Mouse (Mus musculus) lung, embryonic 16.5 days (tissue): ENCODE measurements around the gene Mief1. TPM values are rescaled to one million over a fixed set of nuclear protein-coding genes. Genes with fewer than 3 reads are reported as not detected.
A peak's percentile ranks its signal among the peaks of the same experiment; 100 is the strongest.

Experiments used
- ATAC-seq: fragments of 200-750 bp; cut with Nextera tagmentation; 2 replicates; pipeline ENCODE4 v1.8.0; 2017; ENCODE audit warnings: low read depth, mild to moderate bottlenecking, moderate library complexity
- H3K27ac ChIP-seq: fragments of 300-500 bp; sonication (generic); 2 replicates; pipeline ENCODE4 v1.5.1; 2014; ENCODE audit warnings: mild to moderate bottlenecking, control low read depth, low read length
- H3K27me3 ChIP-seq: fragments of 300-500 bp; sonication (generic); 2 replicates; pipeline ENCODE4 v1.6.1; 2014; ENCODE audit warnings: low read depth, low read length, mixed read lengths; ENCODE audit not compliant: control insufficient read depth, insufficient read depth
- H3K36me3 ChIP-seq: fragments of 300-500 bp; sonication (generic); 2 replicates; pipeline ENCODE4 v1.6.1; 2014; ENCODE audit warnings: low read length; ENCODE audit not compliant: control insufficient read depth, insufficient read depth
- H3K4me1 ChIP-seq: fragments of 300-500 bp; sonication (generic); replicated peaks from 2 replicates; pipeline ENCODE4 v1.6.1; 2014; ENCODE audit warnings: low read length, mixed read lengths; ENCODE audit not compliant: control insufficient read depth, insufficient read depth
- H3K4me2 ChIP-seq: fragments of 300-500 bp; sonication (generic); 2 replicates; pipeline ENCODE4 v1.6.1; 2014; ENCODE audit warnings: low read depth, low read length, control low read depth
- H3K4me3 ChIP-seq: fragments of 300-500 bp; sonication (generic); 2 replicates; pipeline ENCODE4 v1.5.1; 2014; ENCODE audit warnings: mild to moderate bottlenecking, low read length, control low read depth
- H3K9ac ChIP-seq: fragments of 300-500 bp; sonication (generic); 2 replicates; pipeline ENCODE4 v1.6.1; 2014; ENCODE audit warnings: low read length, control low read depth
- H3K9me3 ChIP-seq: fragments of 300-500 bp; sonication (generic); 2 replicates; pipeline ENCODE4 v1.6.1; 2016; ENCODE audit warnings: low read length; ENCODE audit not compliant: control insufficient read depth
- WGBS: fragments of 180-500 bp; shearing (Covaris S2); extraction: QIAGEN DNeasy Blood & Tissue Kit; methylation state at CpG from one replicate; pipeline ENCODE4 v1.1.7; 2014; 5-methylcytosine and 5-hydroxymethylcytosine counted together
- polyA plus RNA-seq: library from polyadenylated mRNA; unstranded; fragments of >200 nt; fragmentation: Nextera tagmentation; extraction: Ambion mirVana; gene quantifications from 2 replicates; pipeline ENCODE4 v1.2.1, GENCODE M21; 2015

Gene Mief1
- polyA plus RNA-seq, result 26.7 and 28.4 TPM in 2 replicates

DNA sequence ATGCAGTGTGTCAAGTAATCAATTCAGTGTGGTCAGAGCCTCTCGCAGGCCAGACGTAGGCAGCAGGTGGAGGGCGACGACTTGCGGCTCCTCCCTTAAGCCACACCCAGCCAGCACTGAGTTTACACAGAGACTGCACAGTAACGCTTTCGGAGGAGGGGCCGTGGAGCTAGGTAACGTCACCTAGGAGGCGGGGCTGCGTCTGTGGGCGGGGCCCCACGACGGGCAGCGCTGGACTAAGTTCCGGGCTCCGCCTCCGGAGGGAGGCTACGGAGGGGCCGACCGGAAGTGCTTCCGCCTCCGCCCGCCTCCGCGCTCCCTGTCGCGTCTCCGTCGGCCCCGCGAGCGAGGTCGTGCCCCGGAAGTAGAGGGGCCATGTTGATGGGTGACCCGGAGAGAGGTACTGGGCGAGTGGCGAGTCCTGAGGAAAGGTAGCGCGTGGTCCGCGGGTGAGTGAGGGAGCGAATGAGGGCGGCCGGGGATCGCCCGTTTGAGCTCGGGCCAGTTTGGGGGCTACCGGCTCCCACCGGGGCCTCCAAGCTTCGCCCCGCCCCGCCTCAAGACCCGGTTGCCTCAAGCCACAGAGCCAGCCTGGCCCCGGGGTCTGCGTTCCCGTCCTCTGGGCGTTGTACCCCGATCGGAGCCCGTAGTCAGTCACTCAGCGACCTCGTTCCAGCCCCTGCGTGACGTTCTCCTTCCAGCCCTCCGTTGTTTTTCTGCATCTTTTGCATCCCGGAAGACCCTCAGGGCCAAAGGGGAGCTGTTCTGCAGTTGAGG is at the start of gene Mief1:
Gene Mief1, plus strand, starts transcription at position 286 of the 777 bp plus-strand sequence.
- ATAC-seq, result peak; percentile 99
- peak within 1 kb of the TSS; percentile 90 for H3K4me2 ChIP-seq
- no peaks in the 10 kb centered on the region for H3K9me3 ChIP-seq
- peaks cover 12% of the 10 kb centered on the region for H3K4me1 ChIP-seq
- peaks cover 24% of the 10 kb centered on the region for H3K36me3 ChIP-seq
- H3K27me3 ChIP-seq, result no peaks in the 10 kb centered on the region
- peak within 1 kb of the TSS; percentile 95 for H3K4me3 ChIP-seq
- under 1% methylated on average over 57 of the region's 67 CpGs for WGBS
- H3K9ac ChIP-seq, result peak within 1 kb of the TSS; percentile 93
- peak within 1 kb of the TSS; percentile 84 for H3K27ac ChIP-seq

DNA sequence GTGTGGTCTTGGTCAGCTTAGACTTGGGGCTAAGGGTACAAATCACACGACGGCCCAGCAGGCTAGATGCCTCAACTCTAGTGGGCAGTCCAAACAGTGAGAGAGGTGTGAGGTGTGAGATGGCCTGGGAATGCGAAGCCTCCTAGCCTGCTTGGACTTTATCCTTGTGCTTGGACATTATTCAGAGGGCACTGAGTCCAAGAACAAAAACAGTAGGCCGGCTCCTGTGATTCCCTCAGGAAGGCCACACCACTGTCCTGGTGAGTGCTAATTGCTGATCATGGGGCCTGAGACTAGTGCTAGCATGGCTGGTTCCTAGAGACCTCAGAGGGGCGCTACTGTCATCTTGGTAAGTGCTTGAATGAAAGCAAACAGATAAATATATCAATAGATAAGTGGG is 44.9 kb upstream of the Mief1 start:
- 58% methylated on average over 5 of the region's 5 CpGs for WGBS
- H3K4me3 ChIP-seq, result no peak overlapping the region
- H3K27ac ChIP-seq, result no peak overlapping the region

DNA sequence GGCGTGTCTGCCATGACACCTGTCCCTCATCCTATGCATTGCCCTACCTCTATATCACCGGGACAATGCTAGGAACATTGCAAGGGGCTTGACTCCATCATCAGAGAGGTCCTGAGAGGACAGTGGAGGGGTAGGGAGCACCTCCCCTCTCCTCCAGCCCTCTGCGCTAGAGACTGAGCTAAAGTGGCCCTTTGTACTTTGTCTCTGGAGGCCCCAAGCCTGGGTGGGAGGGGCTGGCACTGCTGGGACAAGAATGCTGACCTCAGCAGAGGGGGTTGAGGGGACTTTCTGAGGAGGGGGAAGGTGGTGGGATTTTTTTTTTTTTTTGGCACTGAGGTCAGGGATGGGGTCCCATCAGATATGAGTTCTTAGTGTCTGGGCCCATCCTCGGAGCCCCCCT is 43.7 kb upstream of the Mief1 start:
- Histone ChIP-seq H3K9me3 (no peaks in the 10 kb centered on the region), H3K4me2 (no peak overlapping the region), H3K4me1 (no peaks in the 10 kb centered on the region), H3K36me3 (no peaks in the 10 kb centered on the region), H3K27ac (no peak overlapping the region), H3K27me3 (no peaks in the 10 kb centered on the region), H3K9ac (no peak overlapping the region), H3K4me3 (no peak overlapping the region)
- 55% methylated on average over 4 of the region's 4 CpGs for WGBS
- ATAC-seq, result no peak

More for the DNA sequence above, 44.9 kb upstream of the Mief1 start:
- Histone ChIP-seq H3K9ac (no peak overlapping the region), H3K9me3 (no peaks in the 10 kb centered on the region), H3K27me3 (no peaks in the 10 kb centered on the region), H3K36me3 (no peaks in the 10 kb centered on the region), H3K4me1 (no peaks in the 10 kb centered on the region), H3K4me2 (no peak overlapping the region)
- ATAC-seq, result no peak

DNA sequence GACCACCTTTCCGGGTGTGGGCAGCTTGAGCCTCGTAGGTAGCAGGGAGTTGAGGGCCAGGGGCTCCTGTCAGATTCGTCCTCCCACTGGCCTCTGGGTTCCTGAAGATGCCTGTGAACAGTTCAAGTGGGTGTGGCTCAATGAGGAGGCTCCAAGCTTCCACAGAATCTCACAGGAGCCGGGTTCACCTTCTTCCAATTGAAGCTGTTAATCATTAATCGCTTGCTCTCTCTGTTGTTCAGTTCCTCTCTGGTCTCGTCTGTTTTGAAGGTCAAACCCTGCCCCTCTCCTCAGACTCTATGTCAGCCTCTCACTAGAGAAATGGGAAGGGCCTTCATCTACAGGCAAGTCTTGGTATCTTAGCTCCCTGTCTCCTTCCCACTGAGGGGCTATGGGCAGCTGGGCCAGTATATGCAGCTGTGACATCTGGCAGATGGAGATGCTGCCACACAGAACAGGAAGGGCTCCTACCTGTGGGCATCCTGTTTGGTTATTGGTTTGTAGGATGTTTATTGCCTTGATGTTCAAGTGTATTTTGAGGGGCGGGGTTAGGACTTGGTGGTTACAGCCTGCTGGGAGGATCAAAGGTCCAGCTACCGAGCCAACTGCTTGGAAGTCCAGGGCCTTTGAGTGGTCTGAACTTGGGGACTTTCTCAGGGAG is 42.1 kb upstream of the Mief1 start:
- ATAC-seq, result no peak
- Histone ChIP-seq H3K4me2 (no peak overlapping the region), H3K4me3 (no peak overlapping the region)

DNA sequence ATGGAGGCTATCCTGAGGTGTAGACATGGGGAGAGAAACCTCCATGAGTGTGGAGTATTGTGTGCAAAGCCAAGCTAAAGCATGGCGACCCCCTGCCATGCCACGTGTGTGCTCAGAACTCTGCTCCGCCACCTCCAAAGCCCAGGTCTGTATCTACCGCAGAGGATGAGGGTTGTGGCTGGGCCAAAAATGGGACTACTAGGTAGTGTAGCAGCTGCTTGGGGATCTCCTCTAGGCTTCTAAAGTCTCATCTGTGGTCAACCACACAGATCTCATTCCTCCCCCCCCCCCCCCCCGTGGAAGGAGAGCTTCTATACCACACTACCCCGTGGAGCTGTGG is 41.6 kb upstream of the Mief1 start:
- H3K9me3 ChIP-seq, result no peaks in the 10 kb centered on the region
- H3K4me3 ChIP-seq, result no peak overlapping the region
- no peaks in the 10 kb centered on the region for H3K36me3 ChIP-seq
- H3K27ac ChIP-seq, result no peak overlapping the region
- no peak overlapping the region for H3K4me2 ChIP-seq
- H3K4me1 ChIP-seq, result no peaks in the 10 kb centered on the region
- no peak for ATAC-seq
- no peak overlapping the region for H3K9ac ChIP-seq
- H3K27me3 ChIP-seq, result no peaks in the 10 kb centered on the region
- WGBS, result 87% methylated on average over 5 of the region's 6 CpGs

More for the DNA sequence above, 42.1 kb upstream of the Mief1 start:
- Histone ChIP-seq H3K9me3 (no peaks in the 10 kb centered on the region), H3K27ac (no peak overlapping the region), H3K4me1 (no peaks in the 10 kb centered on the region), H3K36me3 (no peaks in the 10 kb centered on the region), H3K9ac (no peak overlapping the region), H3K27me3 (no peaks in the 10 kb centered on the region)
- 58% methylated on average over 8 of the region's 8 CpGs for WGBS

DNA sequence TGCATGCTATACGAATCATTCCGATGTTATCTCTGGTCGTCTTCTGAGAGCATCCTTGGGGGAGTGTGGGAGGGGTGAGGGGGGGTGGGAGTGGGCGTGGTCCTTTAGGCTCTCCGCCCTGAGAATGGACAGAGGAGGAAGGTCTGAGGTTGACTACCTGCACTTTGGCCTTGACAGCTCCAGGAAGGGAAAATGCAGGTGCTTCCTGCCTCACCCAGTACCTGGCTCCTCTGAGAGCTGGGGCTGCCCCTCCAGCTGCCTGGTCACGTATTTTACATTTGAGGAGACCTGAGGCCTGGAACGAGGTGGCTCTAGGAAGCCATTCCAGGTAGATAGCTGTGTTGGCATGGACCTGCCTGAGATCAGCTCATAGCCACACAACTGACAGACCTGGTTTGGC is 41.0 kb upstream of the Mief1 start:
- Histone ChIP-seq H3K9me3 (no peaks in the 10 kb centered on the region), H3K4me1 (no peaks in the 10 kb centered on the region), H3K4me2 (no peak overlapping the region), H3K27ac (no peak overlapping the region), H3K27me3 (no peaks in the 10 kb centered on the region), H3K9ac (no peak overlapping the region), H3K36me3 (no peaks in the 10 kb centered on the region), H3K4me3 (no peak overlapping the region)
- ATAC-seq, result no peak
- 59% methylated on average over 7 of the region's 7 CpGs for WGBS

DNA sequence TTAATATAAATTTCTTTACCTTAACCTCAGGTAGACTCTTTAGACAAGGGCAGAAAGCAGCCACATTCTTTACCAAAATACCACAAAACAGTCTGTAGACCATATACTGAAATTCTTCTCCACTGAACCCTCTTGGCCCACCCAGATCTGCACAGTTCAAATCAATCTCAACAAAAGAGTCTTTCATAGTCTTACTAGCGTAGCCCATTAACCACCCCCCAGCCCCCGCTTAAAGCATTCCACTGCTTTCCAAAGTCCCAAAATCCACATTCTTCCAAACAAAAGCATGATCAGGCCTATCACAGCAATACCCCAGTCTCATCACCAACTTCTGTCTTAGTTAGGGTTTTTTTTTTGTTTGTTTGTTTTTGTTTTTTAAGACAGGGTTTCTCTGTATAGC is 34.3 kb upstream of the Mief1 start:
- WGBS, result 70% methylated on average over 2 of the region's 2 CpGs
- H3K4me1 ChIP-seq, result no peaks in the 10 kb centered on the region
- H3K4me3 ChIP-seq, result no peak overlapping the region
- no peaks in the 10 kb centered on the region for H3K9me3 ChIP-seq
- no peak overlapping the region for H3K9ac ChIP-seq
- H3K4me2 ChIP-seq, result no peak overlapping the region
- ATAC-seq, result no peak
- no peaks in the 10 kb centered on the region for H3K27me3 ChIP-seq
- H3K27ac ChIP-seq, result no peak overlapping the region
- no peaks in the 10 kb centered on the region for H3K36me3 ChIP-seq

DNA sequence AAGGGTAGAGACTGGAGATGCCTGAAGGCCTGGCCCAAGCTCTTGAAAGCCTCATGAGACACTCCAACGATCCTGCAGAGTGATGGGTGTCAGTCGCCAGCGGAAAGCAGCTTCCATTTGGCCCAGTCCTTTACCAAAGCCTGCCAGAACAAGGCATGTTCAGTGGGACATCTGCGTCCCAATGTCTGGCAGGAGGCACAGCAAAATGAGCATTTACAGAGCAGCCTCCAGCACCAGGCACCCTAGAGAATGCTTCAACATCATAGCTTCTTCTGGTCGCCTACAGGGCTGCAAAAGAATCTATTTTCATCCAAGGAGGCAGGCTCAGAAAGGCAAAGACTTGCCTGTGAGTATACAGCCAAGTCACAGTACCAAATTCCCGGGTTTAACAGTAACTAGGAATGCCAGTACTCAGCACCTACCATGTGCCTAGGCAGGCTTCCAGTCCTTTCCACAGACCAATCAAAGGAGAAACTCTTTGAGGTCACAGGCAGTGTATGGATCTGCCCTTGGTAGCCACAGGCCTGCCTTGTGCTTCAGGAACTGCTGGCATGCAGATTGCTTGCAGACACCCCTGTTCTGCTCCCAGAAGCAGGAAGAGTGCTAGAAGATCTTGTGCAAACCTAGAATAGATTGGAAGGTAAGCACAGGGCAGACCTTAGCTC is 31.6 kb upstream of the Mief1 start:
- H3K4me3 ChIP-seq, result no peak overlapping the region
- H3K9me3 ChIP-seq, result no peaks in the 10 kb centered on the region
- H3K4me1 ChIP-seq, result no peaks in the 10 kb centered on the region
- no peak overlapping the region for H3K27ac ChIP-seq
- no peaks in the 10 kb centered on the region for H3K36me3 ChIP-seq
- no peak overlapping the region for H3K4me2 ChIP-seq
- 83% methylated on average over 6 of the region's 6 CpGs for WGBS
- no peak overlapping the region for H3K9ac ChIP-seq
- H3K27me3 ChIP-seq, result no peaks in the 10 kb centered on the region
- ATAC-seq, result no peak

DNA sequence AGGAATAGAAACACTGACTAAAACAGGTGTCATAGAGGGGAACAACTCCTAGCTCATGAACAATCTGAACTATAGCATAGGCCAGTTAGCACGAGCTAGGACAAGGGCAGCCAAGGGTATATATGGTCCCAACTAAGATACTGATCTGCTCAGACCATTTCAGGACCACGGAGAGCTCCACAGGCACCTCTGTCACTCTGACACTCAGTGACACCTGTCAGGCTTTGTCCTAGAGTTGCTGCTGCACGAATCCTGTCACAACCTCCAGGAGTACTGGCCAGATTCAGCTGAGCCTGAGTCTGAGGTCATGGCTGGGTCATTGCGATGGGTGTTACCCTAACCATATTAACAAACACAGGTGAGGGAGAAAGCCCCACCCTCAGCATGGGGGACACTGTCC is 30.4 kb upstream of the Mief1 start:
- Histone ChIP-seq H3K27me3 (no peaks in the 10 kb centered on the region), H3K4me2 (no peak overlapping the region), H3K36me3 (no peaks in the 10 kb centered on the region), H3K4me1 (no peaks in the 10 kb centered on the region), H3K9me3 (no peaks in the 10 kb centered on the region), H3K27ac (no peak overlapping the region), H3K4me3 (no peak overlapping the region), H3K9ac (no peak overlapping the region)
- 29% methylated on average over 4 of the region's 4 CpGs for WGBS
- ATAC-seq, result no peak
